ENCODE assay signal across 19 mouse cellular contexts in the genomic region with DNA sequence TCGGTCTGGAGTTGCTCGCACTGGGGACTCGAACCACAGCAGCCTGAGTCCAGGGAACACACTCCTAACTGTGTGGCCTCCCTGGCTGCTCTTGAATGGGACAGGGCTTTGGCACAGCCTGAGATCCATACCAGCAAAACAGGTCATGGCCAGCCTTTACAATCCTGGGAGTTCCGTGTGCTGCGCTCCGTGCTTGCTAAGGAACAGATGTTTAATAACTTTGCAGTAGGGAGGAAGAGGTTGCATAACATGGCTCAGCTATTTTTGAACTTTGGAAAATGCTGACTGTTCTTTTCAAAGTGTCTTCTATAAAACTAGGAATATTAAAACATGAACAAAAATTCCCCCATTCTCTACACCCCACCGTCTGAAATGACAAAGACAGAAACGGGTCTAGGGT.
DNase-seq lines count a peak whose midpoint lies in the region; ATAC-seq and TF ChIP-seq lines count a peak whose summit lies in the region.
"Had no signal": no experiment of that assay in that cellular context is flagged by ENCODE, and none has a peak within 500 bp of the region (broad histone marks: within the 10 kb centered on the region; RNA-seq: fewer than 3 reads in every experiment).

No protein-coding gene starts in this region.

- peak; percentile 51 for ATAC-seq in limb, embryonic 13.5 days (ENCODE audit: low FRiP score, low read depth)
- peak; percentile 54; the same call in 1 of the 2 replicates for ATAC-seq in lung, postnatal 0 days
- ATAC-seq: activated CD4-positive, CD25-positive, alpha-beta regulatory T cell, adult 4 months; forebrain, embryonic 15.5 days; Patski had no signal

- H3K27me3 ChIP-seq in limb, embryonic 13.5 days: no peaks in the 10 kb centered on the region
- H3K27me3 ChIP-seq in limb, embryonic 10.5 days (ENCODE audit: low read depth, poor library complexity, severe bottlenecking): no peaks in the 10 kb centered on the region
- H3K27me3 ChIP-seq in lung, postnatal 0 days (replicated peaks; ENCODE audit: insufficient read depth, low read length): no peaks in the 10 kb centered on the region
- H3K27me3 ChIP-seq: CH12.LX; forebrain, embryonic 15.5 days; heart, embryonic 15.5 days; hindbrain, embryonic 13.5 days; Patski had no signal

- no peaks in the 10 kb centered on the region for H3K4me1 ChIP-seq in limb, embryonic 13.5 days
- no peaks in the 10 kb centered on the region for H3K4me1 ChIP-seq in limb, embryonic 10.5 days
- H3K4me1 ChIP-seq in lung, postnatal 0 days (ENCODE audit: insufficient read depth, low read depth, low read length): no peaks in the 10 kb centered on the region
- H3K4me1 ChIP-seq: heart, embryonic 15.5 days; hindbrain, embryonic 13.5 days had no signal

- no peaks in the 10 kb centered on the region for H3K9me3 ChIP-seq in limb, embryonic 13.5 days
- H3K9me3 ChIP-seq in limb, embryonic 10.5 days (replicated peaks): no peaks in the 10 kb centered on the region
- H3K9me3 ChIP-seq in lung, postnatal 0 days (ENCODE audit: low read length): no peaks in the 10 kb centered on the region
- H3K9me3 ChIP-seq: forebrain, embryonic 15.5 days; heart, embryonic 15.5 days; hindbrain, embryonic 13.5 days had no signal

- no peak overlapping the region for H3K4me2 ChIP-seq in limb, embryonic 13.5 days (replicated peaks)
- H3K4me2 ChIP-seq in lung, postnatal 0 days (replicated peaks; ENCODE audit: low read depth, low read length): no peak overlapping the region
- H3K4me2 ChIP-seq: forebrain, embryonic 15.5 days; heart, embryonic 11.5 days; heart, embryonic 15.5 days; hindbrain, embryonic 13.5 days had no signal

- H3K4me3 ChIP-seq in limb, embryonic 13.5 days: no peak overlapping the region
- no peak overlapping the region for H3K4me3 ChIP-seq in limb, embryonic 10.5 days
- H3K4me3 ChIP-seq in lung, postnatal 0 days (ENCODE audit: low read depth, low read length): no peak overlapping the region
- H3K4me3 ChIP-seq: forebrain, embryonic 15.5 days; heart, adult 2 months; heart, embryonic 15.5 days; hindbrain, embryonic 13.5 days had no signal

- H3K36me3 ChIP-seq in limb, embryonic 13.5 days: no peaks in the 10 kb centered on the region
- H3K36me3 ChIP-seq in limb, embryonic 10.5 days: no peaks in the 10 kb centered on the region
- no peaks in the 10 kb centered on the region for H3K36me3 ChIP-seq in lung, postnatal 0 days (ENCODE audit: insufficient read depth, low read length)
- H3K36me3 ChIP-seq: forebrain, embryonic 15.5 days; heart, embryonic 15.5 days; hindbrain, embryonic 13.5 days had no signal

- TF ChIP-seq CTCF in lung, postnatal 0 days (IDR thresholded peaks at IDR 0.05): no peak

- H3K9ac ChIP-seq in limb, embryonic 13.5 days: no peak overlapping the region
- no peak overlapping the region for H3K9ac ChIP-seq in lung, postnatal 0 days (replicated peaks; ENCODE audit: low read depth)
- H3K9ac ChIP-seq: forebrain, embryonic 15.5 days; heart, embryonic 15.5 days; hindbrain, embryonic 13.5 days had no signal

- DNase-seq in kidney, adult 9 months: peak; percentile 2
- no peak for DNase-seq in kidney, postnatal 4 days
- no peak for DNase-seq in limb, embryonic 10.5 days (ENCODE audit: low spot score)
- peak; percentile 64 for DNase-seq in lung, postnatal 0 days (ENCODE audit: low spot score)
- no peak for DNase-seq in lung, postnatal 36 days
- DNase-seq: adrenal gland, postnatal 14 days; cerebellum, adult 2 months; cerebellum, postnatal 10 days; gastrocnemius, postnatal 14 days; heart, adult 2 months; heart, postnatal 14 days had no signal

- 75% methylated on average over 8 of the region's 8 CpGs for WGBS in limb, embryonic 13.5 days
- WGBS in limb, embryonic 10.5 days: 96% methylated on average over 8 of the region's 8 CpGs
- WGBS in lung, postnatal 0 days: 65% methylated on average over 8 of the region's 8 CpGs

- H3K27ac ChIP-seq in limb, embryonic 13.5 days: no peak overlapping the region
- no peak overlapping the region for H3K27ac ChIP-seq in limb, embryonic 10.5 days
- no peak overlapping the region for H3K27ac ChIP-seq in lung, postnatal 0 days (ENCODE audit: low read length)
- H3K27ac ChIP-seq: forebrain, embryonic 15.5 days; heart, adult 2 months; heart, embryonic 15.5 days; hindbrain, embryonic 13.5 days had no signal

- no peak for TF ChIP-seq EP300 in lung, postnatal 0 days (IDR thresholded peaks at IDR 0.05)

Comparison
In these comparisons a context has a peak if more than half of its experiments do, and no peak if none do; other contexts are left out.
1. DNase-seq: peak in kidney, adult 9 months (single experiment) and lung, postnatal 0 days (single experiment); none in kidney, postnatal 4 days (0 of 2), limb, embryonic 10.5 days (single experiment) and lung, postnatal 36 days (single experiment).